Mouse (Mus musculus): ENCODE measurements at regions not wholly inside any gene's neighbourhood (a gene's known extent, or its start where the extent isn't known, plus 50 kb on each side); places are given as distances from the start of the nearest gene placed in this dataset.

- no peak for DNase-seq (ENCODE audit: low spot score in 2 of 2)
- intact Hi-C loops (cut with DNase I) = no loop called here
Measured at GRCm38 (mm10) chrX:47330969-47331368, 561.8 kb downstream of the Smarca1 start.

- intact Hi-C loops (cut with DNase I) = no loop called here
- DNase-seq (ENCODE audit: low spot score in 2 of 2) = peak in 1 of 2 experiments; percentile 46
Measured at GRCm38 (mm10) chrX:47328817-47329216, 564.0 kb downstream of the Smarca1 start.

GRCm38 (mm10) chrX:47315810-47316209 lies 577.0 kb downstream of the Smarca1 start:
- no peak for DNase-seq (ENCODE audit: low spot score in 2 of 2)
- intact Hi-C loops (cut with DNase I) = no loop called here

GRCm38 (mm10) chrX:47307140-47307539 lies 585.6 kb downstream of the Smarca1 start:
- intact Hi-C loops (cut with DNase I) = no loop called here

GRCm38 (mm10) chrX:47303547-47303946 lies 589.2 kb downstream of the Smarca1 start:
- DNase-seq (ENCODE audit: low spot score in 2 of 2) = no peak
- intact Hi-C loops (cut with DNase I) = no loop called here

More at GRCm38 (mm10) chrX:47307140-47307539, 585.6 kb downstream of the Smarca1 start:
- no peak for DNase-seq (ENCODE audit: low spot score in 2 of 2)

GRCm38 (mm10) chrX:47292548-47293147 lies 600.1 kb downstream of the Smarca1 start:
- DNase-seq (ENCODE audit: low spot score in 2 of 2) = peak; percentile 10 to 55
- intact Hi-C loops (cut with DNase I) = no loop called here

Measured in left cerebral cortex, postnatal 25 days (tissue).